Mouse (Mus musculus) macrophage (primary cell): ENCODE measurements around the gene Nt5c3b. TPM values are rescaled to one million over a fixed set of nuclear protein-coding genes. Genes with fewer than 3 reads are reported as not detected.

Experiments
- H3K27ac ChIP-seq: fragments of 350-480 bp; formaldehyde crosslinking; 2 replicates; pipeline ENCODE4 v1.9.0; 2021
- H3K36me3 ChIP-seq: fragments of 350-480 bp; formaldehyde crosslinking; 2 replicates; pipeline ENCODE4 v1.9.0; 2021; ENCODE audit errors: inconsistent target
- H3K4me3 ChIP-seq: fragments of 350-480 bp; formaldehyde crosslinking; 2 replicates; pipeline ENCODE4 v1.9.0; 2021; ENCODE audit errors: inconsistent target
- H3K79me2 ChIP-seq: fragments of 350-480 bp; formaldehyde crosslinking; 2 replicates; pipeline ENCODE4 v1.9.0; 2021; ENCODE audit errors: inconsistent target
- WGBS: methylation state at CpG from one replicate; pipeline ENCODE4 v1.1.7; 2026; ENCODE audit warnings: inconsistent platforms; ENCODE audit not compliant: missing documents; 5-methylcytosine and 5-hydroxymethylcytosine counted together
- polyA plus RNA-seq: library from polyadenylated mRNA; stranded (reverse); fragments of 250-400 nt; gene quantifications from 3 replicates; pipeline ENCODE4 v1.2.4, GENCODE M21; 2018; ENCODE audit warnings: inconsistent platforms

The Nt5c3b gene
- polyA plus RNA-seq, 1 experiment from 2014 or later, result 13.4 TPM

DNA sequence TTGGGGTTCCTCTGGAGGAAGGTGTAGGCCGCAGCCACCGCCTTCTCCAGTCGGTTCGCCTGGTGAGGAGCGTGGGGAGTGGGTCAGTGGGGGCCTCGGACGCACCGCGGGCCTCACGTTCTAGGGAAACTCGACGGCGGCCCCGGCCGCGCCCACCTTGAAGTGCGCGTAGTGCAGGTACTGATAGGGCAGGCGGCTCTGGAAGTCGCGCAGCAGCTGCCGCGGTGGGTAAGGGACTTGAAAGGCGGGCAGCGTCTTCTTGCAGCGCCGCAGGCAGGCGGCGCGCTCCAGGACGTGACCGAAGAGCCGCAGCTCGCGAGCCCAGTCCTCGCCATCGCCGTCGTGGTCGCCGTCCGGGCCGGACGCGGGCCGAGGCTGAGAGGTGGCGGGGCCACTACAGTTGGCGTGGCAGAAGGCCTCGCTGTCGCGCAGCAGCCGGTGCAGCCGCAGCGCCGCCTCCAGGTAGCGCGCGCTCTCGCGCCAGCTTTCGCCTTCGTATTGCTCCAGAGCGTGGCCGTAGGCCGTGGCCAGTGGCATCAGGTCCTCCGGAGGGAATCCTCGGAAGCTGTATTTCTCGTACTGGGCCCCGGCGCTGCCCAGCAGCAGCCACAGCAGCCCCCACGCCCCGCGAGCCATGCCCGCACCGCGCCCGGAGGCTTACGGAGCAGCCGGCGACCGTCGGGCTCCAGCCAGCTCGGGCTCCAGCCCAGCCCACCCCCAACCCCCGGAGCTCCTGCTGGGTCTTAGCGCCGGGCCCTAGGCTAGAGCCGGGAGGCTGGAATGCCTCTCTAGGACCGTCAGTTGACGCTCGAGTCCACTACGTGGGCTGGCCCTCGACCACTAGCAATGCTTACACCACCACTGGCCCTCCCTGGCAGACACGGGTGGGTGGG lies 27.3 kb downstream of the Nt5c3b start, which contains the start of gene P3h4:
P3h4 (minus strand) TSS at position 816 of the 893 bp plus-strand sequence.
- 11% methylated on average over 86 of the region's 93 CpGs for WGBS
- no peaks in the 10 kb centered on the region for H3K36me3 ChIP-seq
- no peak within 1 kb of the TSS for H3K4me3 ChIP-seq
- H3K79me2 ChIP-seq, result no peaks in the 10 kb centered on the region
- no peak within 1 kb of the TSS for H3K27ac ChIP-seq

DNA sequence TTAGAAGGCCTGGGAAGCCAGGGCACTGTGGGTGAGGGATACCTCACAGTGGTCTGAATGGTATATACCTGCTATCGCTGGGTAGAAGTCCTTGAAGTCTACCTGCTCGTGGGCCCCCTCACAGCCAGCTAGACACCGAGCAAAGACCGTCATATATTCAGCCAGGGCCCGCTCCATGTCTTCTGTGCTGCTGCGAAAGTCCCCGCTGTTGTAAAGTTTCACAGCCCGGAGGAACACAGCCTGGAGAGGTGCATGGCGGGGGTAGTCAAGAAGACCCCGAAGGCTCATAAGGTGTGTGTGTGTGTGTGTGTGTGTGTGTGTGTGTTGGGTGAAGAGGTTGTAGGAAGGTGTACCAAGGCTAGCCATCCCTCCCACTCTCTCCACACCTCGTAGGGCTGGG lies 28.1 kb downstream of the Nt5c3b start:
- Histone ChIP-seq H3K79me2 (no peaks in the 10 kb centered on the region), H3K27ac (no peak overlapping the region), H3K36me3 (no peaks in the 10 kb centered on the region), H3K4me3 (no peak overlapping the region)
- WGBS, result 96% methylated on average over 11 of the region's 11 CpGs

DNA sequence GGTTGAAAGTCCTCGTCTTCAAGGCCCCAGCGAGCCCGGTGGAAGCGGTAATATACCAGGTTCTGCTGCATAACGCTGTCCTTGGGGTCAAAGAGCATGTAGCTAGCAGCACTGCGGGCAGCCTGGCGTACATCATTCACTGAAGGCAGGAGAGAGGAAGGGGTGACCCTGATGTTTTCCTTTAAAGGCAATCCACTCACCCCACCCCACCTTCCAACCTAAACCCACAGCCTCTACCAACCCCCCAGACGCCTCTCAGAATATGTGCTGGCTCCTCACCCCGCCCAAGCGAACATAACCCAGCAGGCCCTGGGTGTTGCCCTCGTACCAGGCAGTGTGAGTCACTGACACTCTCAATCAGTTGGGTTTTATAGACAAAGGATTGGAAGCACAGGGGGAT lies 29.9 kb downstream of the Nt5c3b start:
- H3K4me3 ChIP-seq, result no peak overlapping the region
- WGBS, result 58% methylated on average over 11 of the region's 11 CpGs
- H3K27ac ChIP-seq, result no peak overlapping the region
- H3K79me2 ChIP-seq, result no peaks in the 10 kb centered on the region
- no peaks in the 10 kb centered on the region for H3K36me3 ChIP-seq

DNA sequence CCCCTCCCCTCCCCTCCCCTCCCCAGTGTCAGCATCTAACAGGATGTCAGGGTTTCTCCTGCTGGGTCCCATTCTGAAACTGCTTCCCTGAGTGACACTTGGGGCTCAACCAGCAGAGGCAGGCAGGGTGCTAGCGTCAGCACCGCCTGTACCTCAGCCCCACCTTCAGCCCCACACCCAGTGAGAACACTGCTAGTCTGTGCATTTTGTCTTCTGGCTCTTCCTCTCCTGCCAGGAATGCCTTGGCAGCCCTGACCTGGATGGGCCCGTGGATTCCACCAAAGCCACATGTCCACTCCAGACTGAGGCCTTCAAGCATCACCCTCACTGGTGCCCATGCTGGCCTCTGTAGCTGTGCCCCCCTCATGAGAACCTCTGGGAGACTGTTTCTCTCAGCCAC lies 31.9 kb downstream of the Nt5c3b start:
- Histone ChIP-seq H3K79me2 (no peaks in the 10 kb centered on the region), H3K27ac (no peak overlapping the region), H3K36me3 (no peaks in the 10 kb centered on the region), H3K4me3 (no peak overlapping the region)
- 98% methylated on average over 3 of the region's 3 CpGs for WGBS

DNA sequence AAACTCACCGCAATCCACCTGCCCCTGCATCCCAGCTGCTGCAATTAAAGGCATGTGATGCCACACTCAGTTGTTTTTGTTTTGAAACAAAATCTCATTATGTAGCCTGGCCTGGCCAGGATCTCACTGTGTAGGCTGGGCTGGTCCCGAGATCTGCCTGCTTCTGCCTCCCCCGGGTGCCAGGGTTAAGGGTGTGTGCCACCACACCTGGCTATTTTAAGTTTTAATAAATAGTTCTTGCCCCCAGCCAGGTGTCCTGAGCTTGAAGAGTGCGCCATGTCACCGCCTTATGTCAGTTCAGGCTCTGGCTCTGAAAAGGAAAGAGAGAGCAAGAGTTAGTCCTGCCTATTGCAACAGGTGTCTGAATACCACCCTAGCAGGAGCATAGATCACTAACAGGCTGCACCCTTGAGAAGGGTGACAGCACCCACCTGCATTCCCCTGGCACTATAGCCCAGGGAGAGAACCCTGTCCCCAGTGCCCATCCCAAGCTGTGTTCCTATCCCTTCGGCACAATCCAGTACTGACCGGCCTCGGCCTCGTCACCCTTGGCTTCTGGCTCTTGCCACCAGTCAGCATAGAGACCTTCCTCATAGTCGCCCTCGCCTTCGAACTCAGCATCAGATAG lies 32.7 kb downstream of the Nt5c3b start:
- 95% methylated on average over 12 of the region's 12 CpGs for WGBS
- H3K4me3 ChIP-seq, result no peak overlapping the region
- H3K27ac ChIP-seq, result no peak overlapping the region
- H3K79me2 ChIP-seq, result no peaks in the 10 kb centered on the region
- H3K36me3 ChIP-seq, result no peaks in the 10 kb centered on the region

DNA sequence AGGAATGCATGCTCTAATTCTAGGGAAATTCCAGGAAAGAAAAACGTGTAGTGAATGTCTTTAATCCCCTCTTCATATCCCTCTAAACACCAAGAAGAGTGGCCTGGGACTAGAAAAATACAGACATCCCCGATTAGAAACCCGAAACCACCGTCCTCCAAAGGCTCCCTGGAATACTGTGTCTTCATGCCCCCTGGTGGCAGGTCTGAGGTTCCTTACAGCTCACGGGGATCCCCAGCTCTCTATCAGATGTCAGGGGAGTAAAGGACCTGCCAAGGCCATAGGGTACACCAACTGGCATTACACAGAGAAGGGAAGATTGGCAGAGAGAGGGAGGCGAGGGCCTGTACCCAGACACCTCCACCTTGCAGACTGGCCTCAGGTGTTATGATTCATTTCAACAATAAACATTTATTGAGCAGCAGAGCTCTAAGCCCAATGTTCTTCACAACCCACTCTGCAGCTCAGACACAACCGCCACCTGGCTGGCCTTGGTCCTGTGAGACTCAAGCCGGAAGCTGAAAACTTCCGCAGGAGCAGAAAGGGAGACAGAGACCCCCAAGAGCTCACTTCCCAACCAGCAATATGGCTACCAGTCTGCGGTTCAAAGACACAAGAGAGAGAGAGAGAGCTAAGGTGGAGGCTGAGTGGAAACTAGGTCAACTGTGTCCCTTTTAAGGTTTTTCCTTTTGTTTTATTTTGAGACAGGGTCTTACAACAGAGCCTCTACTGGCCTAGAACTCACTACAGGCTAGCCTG lies 33.4 kb downstream of the Nt5c3b start:
- 41% methylated on average over 10 of the region's 10 CpGs for WGBS
- Histone ChIP-seq H3K79me2 (no peaks in the 10 kb centered on the region), H3K36me3 (no peaks in the 10 kb centered on the region), H3K4me3 (no peak overlapping the region), H3K27ac (no peak overlapping the region)

DNA sequence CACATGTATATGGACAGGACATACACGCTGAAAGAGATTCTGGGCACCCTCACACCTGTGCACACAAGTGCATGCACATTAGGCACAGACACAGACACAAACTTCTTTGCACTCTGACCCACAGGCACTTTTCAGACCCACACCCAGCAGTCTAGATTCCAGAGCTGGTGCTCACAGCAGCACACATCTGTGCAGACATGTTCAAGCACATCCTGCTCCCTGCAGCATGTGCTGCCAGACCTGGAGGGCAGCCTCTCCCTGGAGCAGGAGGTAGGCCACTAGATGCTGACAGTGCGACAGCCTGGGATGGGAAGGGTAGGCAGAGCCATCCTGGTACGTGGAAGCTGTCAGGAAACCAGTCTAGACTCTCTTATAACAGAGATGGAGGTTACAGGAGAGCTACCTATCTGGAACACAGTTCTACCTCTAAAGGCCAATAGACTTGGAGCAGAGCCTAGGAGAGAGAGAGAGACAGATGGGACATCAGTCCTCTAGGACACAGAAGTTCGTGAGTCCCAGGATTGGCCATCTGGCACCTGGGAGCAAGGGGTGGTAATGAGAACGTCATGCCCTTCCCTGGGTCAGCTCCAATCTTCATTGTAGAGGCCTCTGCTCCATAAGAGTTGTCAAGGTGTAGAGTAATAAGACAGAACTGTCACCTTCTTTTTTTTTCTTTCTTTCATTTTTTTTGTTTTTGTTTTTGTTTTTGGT lies 34.5 kb downstream of the Nt5c3b start:
- no peaks in the 10 kb centered on the region for H3K36me3 ChIP-seq
- H3K4me3 ChIP-seq, result no peak overlapping the region
- 95% methylated on average over 5 of the region's 5 CpGs for WGBS
- no peaks in the 10 kb centered on the region for H3K79me2 ChIP-seq
- H3K27ac ChIP-seq, result no peak overlapping the region

DNA sequence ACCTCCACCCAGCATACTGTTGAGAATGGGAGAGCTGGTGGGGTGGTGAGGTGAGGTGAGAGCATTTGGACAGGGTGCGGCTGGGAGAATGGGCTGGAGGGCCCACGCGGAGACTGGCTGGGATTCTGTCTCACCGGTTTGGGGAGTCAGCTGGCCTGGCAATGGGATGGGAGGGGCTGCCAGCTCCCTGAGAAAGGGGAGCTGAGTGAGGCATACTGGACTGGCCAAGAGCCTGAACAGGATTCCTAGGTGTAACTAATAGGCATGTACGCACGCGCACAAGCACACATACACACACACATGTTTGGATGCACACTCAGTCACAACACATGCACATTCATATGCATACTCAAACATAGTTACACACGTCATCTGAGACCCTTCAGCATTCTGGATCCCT lies 35.3 kb downstream of the Nt5c3b start:
- Histone ChIP-seq H3K36me3 (no peaks in the 10 kb centered on the region), H3K4me3 (no peak overlapping the region), H3K27ac (no peak overlapping the region), H3K79me2 (no peaks in the 10 kb centered on the region)
- WGBS, result 96% methylated on average over 8 of the region's 8 CpGs

DNA sequence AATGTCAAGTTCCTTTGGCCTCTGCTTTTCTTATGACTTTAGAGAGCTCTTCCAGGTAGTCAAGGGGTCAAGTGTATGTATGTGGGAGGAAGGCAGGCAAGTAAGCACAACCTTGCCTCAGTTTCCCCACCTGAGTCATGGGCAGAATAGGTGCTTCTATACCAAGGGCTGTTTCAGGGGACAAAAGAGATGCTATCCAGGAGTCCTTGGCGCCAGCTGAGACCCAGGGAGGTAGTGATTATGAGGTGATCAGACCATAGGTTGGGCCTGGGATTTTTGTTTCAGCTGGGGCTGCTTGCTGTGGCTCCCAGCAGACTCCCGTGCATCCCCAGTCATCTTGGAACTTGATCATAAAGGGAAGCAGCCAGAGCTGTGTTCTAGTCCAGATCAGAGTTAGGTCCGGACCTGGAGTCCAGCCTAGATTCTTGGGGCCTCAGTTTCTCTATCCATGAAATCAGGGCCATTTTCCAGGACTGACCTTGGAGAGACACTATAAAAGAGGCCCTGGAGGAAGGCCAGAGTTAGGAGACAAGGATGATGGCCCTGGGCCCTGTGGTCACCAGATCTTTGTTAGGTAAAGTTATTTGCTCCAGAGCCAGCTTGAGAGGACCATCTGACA lies 37.0 kb downstream of the Nt5c3b start:
- no peak overlapping the region for H3K4me3 ChIP-seq
- WGBS, result 90% methylated on average over 3 of the region's 3 CpGs

DNA sequence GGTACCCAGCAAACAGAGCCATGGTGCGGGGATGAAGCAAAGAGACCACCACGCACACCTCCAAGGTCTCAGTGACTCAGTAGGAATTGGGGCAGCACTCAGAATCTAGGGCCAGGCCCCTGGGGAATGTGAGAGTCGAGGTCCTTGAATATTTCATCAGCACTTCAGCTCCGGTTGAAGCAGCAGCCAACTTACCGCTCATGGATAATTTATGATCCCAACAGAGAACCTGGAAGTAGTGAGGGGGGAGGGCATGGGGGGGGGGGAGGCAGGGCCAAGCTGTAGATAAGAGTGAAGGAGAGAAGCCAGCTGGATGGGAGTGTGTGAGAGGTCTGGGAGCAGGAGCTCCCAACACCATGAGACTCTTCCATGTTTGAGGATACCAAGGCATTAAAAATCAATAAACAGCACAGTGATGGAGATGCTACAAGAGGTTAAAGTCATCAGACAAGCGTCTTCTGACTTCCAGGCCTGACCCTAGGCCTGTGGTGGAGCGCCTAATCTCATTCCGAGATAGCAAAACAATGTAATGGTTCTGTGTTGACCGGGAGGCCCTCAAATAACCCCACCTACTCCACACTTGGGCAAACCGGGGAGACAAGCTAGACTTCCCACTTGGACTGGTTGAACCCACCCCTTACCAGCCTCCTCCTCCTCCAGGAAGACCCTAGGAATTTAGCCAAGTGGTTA lies 38.0 kb downstream of the Nt5c3b start:
- H3K4me3 ChIP-seq, result no peak overlapping the region
- no peaks in the 10 kb centered on the region for H3K36me3 ChIP-seq
- no peak overlapping the region for H3K27ac ChIP-seq
- no peaks in the 10 kb centered on the region for H3K79me2 ChIP-seq
- WGBS, result 87% methylated on average over 10 of the region's 10 CpGs

More for the DNA sequence above, 37.0 kb downstream of the Nt5c3b start:
- Histone ChIP-seq H3K79me2 (no peaks in the 10 kb centered on the region), H3K36me3 (no peaks in the 10 kb centered on the region), H3K27ac (no peak overlapping the region)

DNA sequence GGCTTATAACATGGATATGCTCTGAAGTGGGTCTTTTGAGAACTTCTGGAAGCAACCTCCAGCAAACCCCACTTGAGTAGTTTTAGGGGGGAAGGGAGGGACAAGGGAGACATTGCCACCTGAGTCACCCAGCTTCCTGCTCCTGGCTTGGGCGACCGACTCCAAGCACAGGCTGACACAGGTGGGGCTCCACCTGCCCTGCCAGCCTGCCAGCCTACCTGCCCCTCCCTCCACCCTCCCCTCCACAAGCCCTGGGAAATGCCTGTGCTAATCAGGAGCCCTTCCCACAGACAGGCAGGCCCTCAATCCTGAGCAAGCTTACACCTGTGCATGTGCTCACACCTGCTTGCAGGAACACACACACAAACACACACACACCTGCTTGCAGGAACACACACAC lies 38.9 kb downstream of the Nt5c3b start:
- Histone ChIP-seq H3K27ac (no peak overlapping the region), H3K79me2 (no peaks in the 10 kb centered on the region), H3K36me3 (no peaks in the 10 kb centered on the region), H3K4me3 (no peak overlapping the region)
- WGBS, result 90% methylated on average over 2 of the region's 2 CpGs

DNA sequence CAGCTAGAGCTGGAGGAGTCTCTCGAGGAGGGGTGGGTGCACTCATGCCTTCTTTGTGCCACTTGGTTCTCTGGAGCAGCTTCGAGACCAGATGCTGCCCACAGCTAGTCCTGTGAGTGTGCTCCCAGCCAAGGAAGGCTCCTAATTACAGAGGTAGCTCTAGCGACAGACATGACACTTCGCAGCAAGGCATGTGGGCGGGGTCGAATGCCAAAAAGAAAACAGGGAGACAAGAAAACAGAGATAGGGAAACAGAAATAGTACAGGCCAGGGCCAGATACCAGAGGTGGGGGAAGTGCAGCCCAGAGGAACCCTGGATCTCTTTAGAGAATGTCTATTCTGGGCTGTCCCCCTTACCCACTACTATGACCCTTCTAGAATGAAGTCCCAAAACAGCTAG lies 39.4 kb downstream of the Nt5c3b start:
- Histone ChIP-seq H3K79me2 (no peaks in the 10 kb centered on the region), H3K27ac (no peak overlapping the region), H3K4me3 (no peak overlapping the region), H3K36me3 (no peaks in the 10 kb centered on the region)
- 92% methylated on average over 6 of the region's 6 CpGs for WGBS

DNA sequence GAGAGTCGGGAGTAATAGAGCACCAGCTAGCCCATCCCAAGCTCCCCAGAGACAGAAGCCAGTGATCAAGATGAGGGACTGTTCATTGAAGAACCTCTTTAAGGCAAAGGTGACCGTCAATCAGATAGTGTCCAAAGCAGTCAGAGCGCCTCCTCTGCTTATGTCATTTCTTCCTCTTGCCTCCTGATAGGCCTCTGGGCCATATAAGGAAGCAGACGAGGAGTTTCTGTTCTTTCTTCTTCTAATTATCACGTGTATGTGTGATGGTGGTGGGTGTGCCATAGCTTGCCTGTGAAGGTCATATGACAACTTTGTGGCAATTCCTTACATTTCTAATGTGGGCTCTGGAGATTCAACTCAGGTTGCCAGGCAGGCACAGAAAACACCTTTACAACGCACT lies 40.8 kb downstream of the Nt5c3b start:
- 43% methylated on average over 6 of the region's 6 CpGs for WGBS
- Histone ChIP-seq H3K36me3 (no peaks in the 10 kb centered on the region), H3K79me2 (no peaks in the 10 kb centered on the region), H3K4me3 (no peak overlapping the region), H3K27ac (no peak overlapping the region)
